Mouse (Mus musculus): Measurements from ENCODE around the gene Atpif1.

The Atpif1 gene

GRCm38 (mm10) chr4:132526678-132527077 is 6.8 kb downstream of the Atpif1 start:
- DNase-seq, result no peak

- DNase-seq, result no peak
Observed at GRCm38 (mm10) chr4:132524808-132525207, 8.7 kb downstream of the Atpif1 start.

- DNase-seq, result no peak
Observed at GRCm38 (mm10) chr4:132524321-132524741, 9.1 kb downstream of the Atpif1 start.

- no peak for DNase-seq
Observed at GRCm38 (mm10) chr4:132519188-132519587, 14.3 kb downstream of the Atpif1 start.

GRCm38 (mm10) chr4:132518066-132518465 is 15.4 kb downstream of the Atpif1 start:
- no peak for DNase-seq

- DNase-seq, result peak; percentile 91 to 93
Observed at GRCm38 (mm10) chr4:132515369-132516155, 17.9 kb downstream of the Atpif1 start.

- DNase-seq, result peak; percentile 92 to 93
Observed at GRCm38 (mm10) chr4:132514555-132515135, 18.8 kb downstream of the Atpif1 start.

- no peak for DNase-seq
Observed at GRCm38 (mm10) chr4:132513395-132514273, 19.8 kb downstream of the Atpif1 start.

- no peak for DNase-seq
Observed at GRCm38 (mm10) chr4:132512080-132512479, 21.4 kb downstream of the Atpif1 start.

GRCm38 (mm10) chr4:132510352-132510798 is 23.1 kb downstream of the Atpif1 start, which contains the start of gene Sesn2:
TSS of gene Sesn2 (minus strand) at chr4:132510501.
- peak; percentile 96 for DNase-seq

GRCm38 (mm10) chr4:132509621-132510296 is 23.7 kb downstream of the Atpif1 start:
- peak; percentile 79 to 81 for DNase-seq

GRCm38 (mm10) chr4:132507210-132507609 is 26.2 kb downstream of the Atpif1 start:
- no peak for DNase-seq

- DNase-seq, result no peak
Observed at GRCm38 (mm10) chr4:132506250-132506649, 27.2 kb downstream of the Atpif1 start.

GRCm38 (mm10) chr4:132505800-132506199 is 27.7 kb downstream of the Atpif1 start:
- DNase-seq, result no peak

- no peak for DNase-seq
Observed at GRCm38 (mm10) chr4:132505034-132505738, 28.3 kb downstream of the Atpif1 start.

- DNase-seq, result no peak
Observed at GRCm38 (mm10) chr4:132503344-132503743, 30.1 kb downstream of the Atpif1 start.

GRCm38 (mm10) chr4:132501639-132502038 is 31.8 kb downstream of the Atpif1 start:
- no peak for DNase-seq

GRCm38 (mm10) chr4:132494271-132494918 is 39.1 kb downstream of the Atpif1 start:
- no peak for DNase-seq

GRCm38 (mm10) chr4:132492178-132493060 is 41.0 kb downstream of the Atpif1 start:
- DNase-seq, result peak; percentile 81 to 89

- DNase-seq, result no peak
Observed at GRCm38 (mm10) chr4:132491748-132492147, 41.7 kb downstream of the Atpif1 start.

All from cerebellum, postnatal 14 days (tissue).